Mouse (Mus musculus): Measurements from ENCODE around the gene Lypd6b. TPM values are rescaled to one million over a fixed set of nuclear protein-coding genes. Genes with fewer than 3 reads are reported as not detected.

Lypd6b gene
- polyA plus RNA-seq, 1 experiment from 2014 or later: 1.0 TPM

Other genes with a start within 250 kb of the Lypd6b start
- 0.77 and 2.1 TPM in 2 replicates for gene Kif5c, start 168.4 kb upstream of the Lypd6b start, polyA plus RNA-seq (2015; fragmentation: Nextera tagmentation; extraction: Ambion mirVana)

All from heart, embryonic 15.5 days (tissue).